Mouse (Mus musculus): ENCODE measurements around the gene Grid1. TPM values are rescaled to one million over a fixed set of nuclear protein-coding genes. Genes with fewer than 3 reads are reported as not detected.

Gene Grid1
- polyA plus RNA-seq, 1 experiment from 2014 or later, result 0.91 TPM

DNA sequence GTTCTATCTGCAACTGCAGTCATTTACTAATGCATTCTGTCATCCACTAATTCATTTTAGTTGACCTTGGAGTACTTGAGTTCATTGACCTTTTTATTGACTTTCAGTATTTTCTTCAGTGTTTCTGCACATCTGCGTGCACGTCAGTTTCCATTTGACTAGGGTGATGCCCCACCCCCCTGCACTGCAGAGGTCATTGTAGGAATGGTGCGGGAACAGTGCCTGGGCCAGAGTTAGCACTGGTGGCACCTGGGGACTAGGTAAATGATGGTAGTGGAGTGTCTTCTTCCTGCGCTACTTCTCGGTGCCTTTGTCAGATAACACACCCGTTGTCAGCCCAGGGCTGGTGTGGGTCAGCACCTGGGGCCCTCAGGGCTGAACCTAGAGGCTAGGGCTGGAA is 60.1 kb downstream of the Grid1 start:
- peaks cover 11% of the 10 kb centered on the region; the same call in 1 of the 2 replicates for H3K4me1 ChIP-seq (replicated peaks; ENCODE audit: insufficient read depth, low read length)
- no peaks in the 10 kb centered on the region for H3K27me3 ChIP-seq (ENCODE audit: insufficient read depth, low read length)
- no peak overlapping the region for H3K4me2 ChIP-seq (ENCODE audit: low read length)
- TF ChIP-seq CTCF (IDR thresholded peaks at IDR 0.05; ENCODE audit: low read depth), result no peak
- H3K27ac ChIP-seq, result no peak overlapping the region
- WGBS, result 37% methylated on average over 6 of the region's 6 CpGs
- no peaks in the 10 kb centered on the region for H3K9me3 ChIP-seq (replicated peaks; ENCODE audit: low read length)
- ATAC-seq (replicated peaks; ENCODE audit: low FRiP score, low read depth), result no peak
- no peak overlapping the region for H3K4me3 ChIP-seq (replicated peaks; ENCODE audit: low read depth, low read length)
- no peak for DNase-seq (ENCODE audit: low spot score)
- no peak overlapping the region for H3K9ac ChIP-seq (ENCODE audit: low read depth, low read length)
- H3K36me3 ChIP-seq (ENCODE audit: insufficient read depth, low read length), result no peaks in the 10 kb centered on the region

DNA sequence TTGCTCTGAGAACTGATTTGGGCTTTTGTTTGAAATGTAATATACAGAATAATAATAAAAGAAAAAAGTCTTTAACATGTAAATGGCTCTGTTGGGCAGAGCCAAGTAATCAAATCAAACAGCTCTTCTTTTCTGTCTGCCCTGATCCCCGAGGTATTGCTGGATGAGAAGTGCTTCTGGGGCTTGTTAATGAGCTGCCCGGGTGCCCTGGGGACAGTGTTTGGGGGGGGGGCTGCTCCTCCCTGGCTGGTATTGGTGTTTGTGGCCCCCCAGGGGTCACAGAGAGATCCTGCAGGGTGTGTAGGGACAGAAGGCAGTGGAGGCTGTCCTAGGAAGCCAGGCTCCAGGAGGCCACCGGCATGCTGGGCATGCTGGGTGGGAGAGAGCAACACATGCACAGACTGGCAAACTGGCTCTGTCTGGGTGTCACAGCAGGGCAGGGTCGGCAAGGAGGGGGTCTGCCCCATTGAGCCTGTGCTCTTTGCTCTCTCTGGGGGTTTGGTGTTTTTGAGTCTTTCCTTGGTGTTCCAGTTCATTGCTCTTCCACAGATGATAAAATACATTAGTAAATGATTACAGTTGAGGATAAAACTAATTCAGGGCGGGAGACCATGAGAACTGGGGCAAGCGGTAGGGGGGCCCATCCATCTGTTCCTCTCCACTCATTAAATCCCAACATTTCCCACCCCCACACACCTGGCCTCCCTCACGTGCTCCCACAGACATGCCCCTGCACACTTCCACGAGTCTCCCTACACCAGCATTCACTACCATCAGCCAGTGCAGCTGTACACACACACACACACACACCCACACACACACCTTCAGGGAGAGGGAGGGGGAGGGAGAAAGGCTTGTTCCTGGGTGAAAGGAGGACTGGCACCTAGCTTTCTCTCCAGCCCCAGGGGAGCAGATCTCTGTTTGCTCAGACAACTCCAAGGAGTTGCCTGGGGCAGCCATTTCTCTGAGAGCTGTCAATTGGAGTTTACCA is 60.8 kb downstream of the Grid1 start:
- ATAC-seq (replicated peaks; ENCODE audit: low FRiP score, low read depth) (peak; percentile 97), DNase-seq (ENCODE audit: low spot score) (peak; percentile 36)
- Histone ChIP-seq H3K9ac (ENCODE audit: low read depth, low read length) (no peak overlapping the region), H3K4me2 (ENCODE audit: low read length) (peak overlapping the region; percentile 7; the same call in 1 of the 2 replicates), H3K4me1 (replicated peaks; ENCODE audit: insufficient read depth, low read length) (peaks cover 11% of the 10 kb centered on the region; the same call in 1 of the 2 replicates), H3K27ac (peak overlapping the region; percentile 68), H3K36me3 (ENCODE audit: insufficient read depth, low read length) (no peaks in the 10 kb centered on the region), H3K4me3 (replicated peaks; ENCODE audit: low read depth, low read length) (no peak overlapping the region), H3K27me3 (ENCODE audit: insufficient read depth, low read length) (no peaks in the 10 kb centered on the region), H3K9me3 (replicated peaks; ENCODE audit: low read length) (no peaks in the 10 kb centered on the region)
- TF ChIP-seq CTCF (IDR thresholded peaks at IDR 0.05; ENCODE audit: low read depth), result 0 out of 2 replicates have a peak, but pooled peaks have one; percentile 13
- 16% methylated on average over 8 of the region's 8 CpGs for WGBS

DNA sequence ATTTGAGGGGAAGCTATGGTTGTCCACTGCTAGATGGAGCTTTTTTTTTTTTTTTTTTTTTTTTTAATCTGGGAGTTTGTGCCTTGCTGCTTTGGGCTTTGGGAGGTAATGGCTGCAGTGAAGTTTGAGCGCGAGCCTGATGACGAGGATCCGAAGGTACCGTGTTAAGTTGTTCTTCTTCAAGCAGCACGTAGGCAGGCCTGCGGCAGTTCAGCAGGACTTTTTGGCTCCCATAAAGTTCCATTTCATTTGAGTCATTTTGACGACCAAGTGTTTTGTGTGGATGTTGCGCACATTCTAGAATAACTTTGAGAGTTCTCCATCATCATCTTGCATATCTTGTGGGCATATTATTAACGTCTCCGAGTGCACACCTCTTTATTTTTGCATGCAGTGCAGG is 64.3 kb downstream of the Grid1 start:
- no peak overlapping the region for H3K9ac ChIP-seq (ENCODE audit: low read depth, low read length)
- WGBS, result 94% methylated on average over 11 of the region's 11 CpGs
- H3K9me3 ChIP-seq (replicated peaks; ENCODE audit: low read length), result no peaks in the 10 kb centered on the region
- no peak for TF ChIP-seq CTCF (IDR thresholded peaks at IDR 0.05; ENCODE audit: low read depth)
- no peak overlapping the region for H3K27ac ChIP-seq
- H3K4me1 ChIP-seq (replicated peaks; ENCODE audit: insufficient read depth, low read length), result peaks cover 11% of the 10 kb centered on the region; the same call in 1 of the 2 replicates
- no peak overlapping the region for H3K4me3 ChIP-seq (replicated peaks; ENCODE audit: low read depth, low read length)
- ATAC-seq (replicated peaks; ENCODE audit: low FRiP score, low read depth) (no peak), DNase-seq (ENCODE audit: low spot score) (no peak)
- no peaks in the 10 kb centered on the region for H3K36me3 ChIP-seq (ENCODE audit: insufficient read depth, low read length)
- no peak overlapping the region for H3K4me2 ChIP-seq (ENCODE audit: low read length)
- no peaks in the 10 kb centered on the region for H3K27me3 ChIP-seq (ENCODE audit: insufficient read depth, low read length)

DNA sequence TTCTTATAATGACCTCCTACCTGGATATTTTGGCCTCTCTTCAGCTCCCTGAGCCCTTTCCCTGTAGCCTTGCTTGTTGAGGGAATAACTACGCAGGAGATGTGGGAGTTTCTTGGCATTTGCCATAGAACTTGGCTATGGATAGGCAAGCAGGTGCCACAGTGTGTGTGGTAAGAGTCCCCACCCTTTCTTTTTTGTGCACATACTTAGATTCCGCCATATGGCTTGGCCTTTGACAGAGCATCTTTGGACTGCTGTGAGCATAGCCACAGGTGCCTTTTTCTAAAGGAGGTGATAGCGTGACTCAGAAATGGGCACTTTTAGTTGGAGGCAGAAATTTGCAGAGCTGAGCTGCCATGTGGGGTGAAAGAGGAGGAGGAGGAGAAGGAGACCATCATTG is 64.7 kb downstream of the Grid1 start:
- ATAC-seq (replicated peaks; ENCODE audit: low FRiP score, low read depth), result no peak

DNA sequence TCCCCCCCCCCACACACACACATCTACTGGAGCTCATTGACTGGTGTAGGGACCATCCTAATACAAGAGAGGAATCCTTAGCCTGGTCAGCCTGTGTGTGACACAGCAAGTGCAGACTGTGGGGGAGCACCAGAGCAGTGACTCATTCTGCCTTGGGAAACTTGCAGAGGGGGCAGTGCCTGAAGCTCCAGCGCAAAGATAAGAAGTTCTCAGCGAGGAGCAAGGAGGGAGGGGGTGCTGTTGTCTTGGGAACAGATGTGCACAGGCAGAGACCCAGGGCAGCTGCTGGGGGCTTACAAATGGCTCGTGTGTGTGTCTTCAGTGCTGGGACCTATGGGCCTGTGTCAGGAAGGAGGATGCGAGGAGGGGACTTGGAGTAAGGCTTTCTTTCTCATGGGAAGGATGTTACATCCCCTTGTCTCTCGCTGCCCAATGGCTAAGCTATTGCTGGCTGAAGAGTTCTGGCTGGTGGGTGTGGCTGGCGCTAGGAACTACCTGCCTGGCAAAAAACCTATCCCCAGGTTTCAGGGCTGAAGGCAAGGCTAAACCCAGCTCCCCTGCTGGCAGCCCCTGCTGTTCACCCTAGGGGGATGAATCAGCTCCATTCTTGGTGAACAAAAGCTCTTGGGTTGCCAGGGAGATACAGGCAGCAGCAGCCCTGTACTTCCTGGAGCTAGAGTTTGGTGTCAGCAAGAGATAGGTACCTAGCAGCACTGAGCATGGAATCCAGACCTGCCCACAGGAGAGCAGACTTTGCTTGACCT is 72.0 kb downstream of the Grid1 start:
- Histone ChIP-seq H3K27ac (no peak overlapping the region), H3K4me3 (replicated peaks; ENCODE audit: low read depth, low read length) (no peak overlapping the region), H3K9me3 (replicated peaks; ENCODE audit: low read length) (no peaks in the 10 kb centered on the region), H3K36me3 (ENCODE audit: insufficient read depth, low read length) (no peaks in the 10 kb centered on the region), H3K9ac (ENCODE audit: low read depth, low read length) (no peak overlapping the region), H3K27me3 (ENCODE audit: insufficient read depth, low read length) (no peaks in the 10 kb centered on the region), H3K4me1 (replicated peaks; ENCODE audit: insufficient read depth, low read length) (no peaks in the 10 kb centered on the region), H3K4me2 (ENCODE audit: low read length) (no peak overlapping the region)
- DNase-seq (ENCODE audit: low spot score) (no peak), ATAC-seq (replicated peaks; ENCODE audit: low FRiP score, low read depth) (no peak)
- no peak for TF ChIP-seq CTCF (IDR thresholded peaks at IDR 0.05; ENCODE audit: low read depth)
- 19% methylated on average over 6 of the region's 6 CpGs for WGBS

More for the DNA sequence above, 64.7 kb downstream of the Grid1 start:
- 92% methylated on average over 3 of the region's 3 CpGs for WGBS
- Histone ChIP-seq H3K4me2 (ENCODE audit: low read length) (no peak overlapping the region), H3K27ac (no peak overlapping the region), H3K27me3 (ENCODE audit: insufficient read depth, low read length) (no peaks in the 10 kb centered on the region), H3K9me3 (replicated peaks; ENCODE audit: low read length) (no peaks in the 10 kb centered on the region), H3K9ac (ENCODE audit: low read depth, low read length) (no peak overlapping the region), H3K36me3 (ENCODE audit: insufficient read depth, low read length) (no peaks in the 10 kb centered on the region), H3K4me3 (replicated peaks; ENCODE audit: low read depth, low read length) (no peak overlapping the region), H3K4me1 (replicated peaks; ENCODE audit: insufficient read depth, low read length) (peaks cover 11% of the 10 kb centered on the region; the same call in 1 of the 2 replicates)
- no peak for DNase-seq (ENCODE audit: low spot score)
- no peak for TF ChIP-seq CTCF (IDR thresholded peaks at IDR 0.05; ENCODE audit: low read depth)
